Mouse (Mus musculus): ENCODE data around the gene 5830473C10Rik.

DNA sequence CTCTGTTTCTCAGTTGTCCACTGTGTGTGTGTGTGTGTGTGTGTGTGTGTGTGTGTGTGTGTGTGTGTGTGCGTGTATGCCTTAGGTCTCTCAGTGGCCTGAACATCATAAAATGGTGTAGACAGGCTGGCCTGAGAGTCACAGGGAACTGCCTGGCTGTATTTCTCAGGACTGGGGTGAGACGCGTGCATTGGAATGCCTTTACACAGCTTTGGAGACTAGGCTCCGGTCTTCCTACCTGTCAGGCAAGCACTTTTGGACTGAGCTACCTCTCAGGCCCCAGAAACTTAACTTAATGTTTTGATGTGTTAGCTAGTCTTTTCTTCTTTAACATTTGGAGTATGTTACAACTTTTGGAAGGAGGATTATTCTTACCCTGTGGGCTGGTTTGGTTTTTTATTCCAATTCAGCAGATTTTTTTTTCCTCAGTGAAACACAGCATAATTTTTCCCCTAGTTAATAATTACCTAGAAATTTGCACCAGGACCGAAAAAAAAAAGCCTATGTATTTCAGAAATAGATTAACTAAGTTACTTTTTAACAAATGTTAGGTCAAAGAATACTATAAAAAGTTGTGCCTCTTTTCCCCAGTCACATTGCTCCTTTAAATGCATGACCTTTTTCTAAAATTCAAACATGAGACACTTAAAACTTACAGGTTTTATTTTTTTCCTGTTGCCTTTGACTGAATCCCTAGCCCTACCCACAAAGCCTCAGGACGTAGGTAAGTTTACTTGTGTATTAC lies 42.4 kb upstream of the 5830473C10Rik start, which contains the start of gene Afm:
- no peak for TF ChIP-seq CTCF (IDR thresholded peaks at IDR 0.05; ENCODE audit: borderline replicate concordance, insufficient read depth, low read depth, low read length)
- TF ChIP-seq POLR2A (IDR thresholded peaks at IDR 0.05; ENCODE audit: borderline replicate concordance, insufficient read depth, low read length), result no peak
